Mouse (Mus musculus) ES-CJ7 (cell line): Measurements from ENCODE around the gene Serp1.

Experiments
- DNase-seq: peaks from one replicate; pipeline ENCODE4 v3.0.0; 2011; ENCODE audit warnings: low read depth, low spot score

Serp1 gene

GRCm38 (mm10) chr3:58525652-58526407 lies at the start of gene Serp1, which contains the start of gene Eif2a:
Gene Serp1, minus strand, starts transcription at chr3:58525892.
Gene Eif2a, plus strand, starts transcription at chr3:58525821.
- peak; percentile 96 for DNase-seq

- peak; percentile 57 for DNase-seq
These were observed 45.1 kb upstream of the Serp1 start for GRCm38 (mm10) chr3:58570821-58571220.

GRCm38 (mm10) chr3:58561437-58561836 lies 35.7 kb upstream of the Serp1 start:
- peak; percentile 64 for DNase-seq

- peak; percentile 40 for DNase-seq
These were observed 34.2 kb upstream of the Serp1 start for GRCm38 (mm10) chr3:58559887-58560286.

- peak; percentile 30 for DNase-seq
These were observed 31.0 kb upstream of the Serp1 start for GRCm38 (mm10) chr3:58556649-58557048.

- no peak for DNase-seq
These were observed 26.5 kb upstream of the Serp1 start for GRCm38 (mm10) chr3:58552001-58552811.

GRCm38 (mm10) chr3:58536573-58536972 lies 10.9 kb upstream of the Serp1 start:
- DNase-seq = peak; percentile 23

- peak; percentile 43 for DNase-seq
These were observed 681 bp upstream of the Serp1 start for GRCm38 (mm10) chr3:58526408-58526737.

GRCm38 (mm10) chr3:58525166-58525565 lies 526 bp downstream of the Serp1 start:
- peak; percentile 26 for DNase-seq

- no peak for DNase-seq
These were observed 1.4 kb downstream of the Serp1 start for GRCm38 (mm10) chr3:58524246-58524645.

- no peak for DNase-seq
These were observed 2.3 kb downstream of the Serp1 start for GRCm38 (mm10) chr3:58523386-58523785.

- no peak for DNase-seq
These were observed 4.3 kb downstream of the Serp1 start for GRCm38 (mm10) chr3:58521361-58521760.

- no peak for DNase-seq
These were observed 5.4 kb downstream of the Serp1 start for GRCm38 (mm10) chr3:58520286-58520685.

GRCm38 (mm10) chr3:58519536-58519935 lies 6.2 kb downstream of the Serp1 start:
- DNase-seq = no peak

GRCm38 (mm10) chr3:58518962-58519361 lies 6.7 kb downstream of the Serp1 start:
- no peak for DNase-seq

- DNase-seq = no peak
These were observed 7.9 kb downstream of the Serp1 start for GRCm38 (mm10) chr3:58517800-58518199.

- DNase-seq = no peak
These were observed 8.4 kb downstream of the Serp1 start for GRCm38 (mm10) chr3:58517258-58517657.

- no peak for DNase-seq
These were observed 9.1 kb downstream of the Serp1 start for GRCm38 (mm10) chr3:58516602-58516976.

- no peak for DNase-seq
These were observed 9.6 kb downstream of the Serp1 start for GRCm38 (mm10) chr3:58515947-58516601.

- no peak for DNase-seq
These were observed 12.2 kb downstream of the Serp1 start for GRCm38 (mm10) chr3:58513483-58513882.

- no peak for DNase-seq
These were observed 13.0 kb downstream of the Serp1 start for GRCm38 (mm10) chr3:58512740-58513139.

GRCm38 (mm10) chr3:58511581-58511980 lies 14.1 kb downstream of the Serp1 start:
- DNase-seq = peak; percentile 71
